Mouse (Mus musculus) limb, embryonic 10.5 days (tissue): ENCODE measurements around the gene Dnajb11. TPM values are rescaled to one million over a fixed set of nuclear protein-coding genes. Genes with fewer than 3 reads are reported as not detected.

Experiments used
- DNase-seq: peaks from one replicate; pipeline ENCODE4 v3.0.0-alpha.2; 2017; ENCODE audit warnings: low spot score
- H3K27ac ChIP-seq: fragments of 300-500 bp; sonication (generic); 2 replicates; pipeline ENCODE4 v1.5.1; 2016; ENCODE audit warnings: mild to moderate bottlenecking
- H3K27me3 ChIP-seq: fragments of 300-500 bp; sonication (generic); 2 replicates; pipeline ENCODE4 v1.6.1; 2016; ENCODE audit warnings: low read depth, mild to moderate bottlenecking; ENCODE audit not compliant: poor library complexity, severe bottlenecking
- H3K36me3 ChIP-seq: fragments of 300-500 bp; sonication (generic); 2 replicates; pipeline ENCODE4 v1.6.1; 2016; ENCODE audit warnings: mild to moderate bottlenecking, moderate library complexity
- H3K4me1 ChIP-seq: fragments of 300-500 bp; sonication (generic); 2 replicates; pipeline ENCODE4 v1.6.1; 2016
- H3K4me3 ChIP-seq: fragments of 300-500 bp; sonication (generic); 2 replicates; pipeline ENCODE4 v1.5.1; 2016; ENCODE audit warnings: mild to moderate bottlenecking, moderate library complexity
- H3K9me3 ChIP-seq: fragments of 300-500 bp; sonication (generic); replicated peaks from 2 replicates; pipeline ENCODE4 v1.6.1; 2016; ENCODE audit warnings: mild to moderate bottlenecking
- WGBS: fragments of 180-500 bp; shearing (Covaris S2); methylation state at CpG from one replicate; pipeline ENCODE4 v1.1.7; 2016; 5-methylcytosine and 5-hydroxymethylcytosine counted together
- polyA plus RNA-seq: library from polyadenylated mRNA; unstranded; fragments of >200 nt; fragmentation: Nextera tagmentation; extraction: Ambion mirVana; gene quantifications from 2 replicates; pipeline ENCODE4 v1.2.1, GENCODE M21; 2016

Dnajb11 gene
- polyA plus RNA-seq, 1 experiment from 2014 or later = 106 TPM

DNA sequence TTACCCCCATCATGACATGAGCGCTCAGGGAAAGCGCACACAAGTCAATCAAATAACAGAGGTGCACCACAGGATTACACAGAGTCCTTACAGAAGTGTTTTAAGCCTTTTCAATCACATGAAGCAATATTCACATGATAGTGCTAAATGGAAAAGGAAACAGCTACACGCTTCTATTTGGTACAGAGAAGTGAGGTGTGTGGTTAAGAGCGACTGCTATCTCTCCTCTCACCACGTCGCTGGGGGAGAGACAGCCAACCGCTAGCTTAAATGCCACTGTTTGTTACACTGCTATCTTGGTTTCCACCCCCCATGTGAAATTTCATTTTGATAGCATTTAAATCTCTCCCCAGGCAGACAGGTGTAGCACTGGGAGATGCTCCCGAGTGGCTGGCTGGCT, 32.1 kb downstream of the Dnajb11 start:
- Histone ChIP-seq H3K4me3 (no peak overlapping the region), H3K4me1 (peaks cover 6% of the 10 kb centered on the region), H3K27me3 (no peaks in the 10 kb centered on the region), H3K9me3 (no peaks in the 10 kb centered on the region), H3K36me3 (no peaks in the 10 kb centered on the region), H3K27ac (no peak overlapping the region)
- DNase-seq = no peak
- WGBS = 92% methylated on average over 8 of the region's 8 CpGs

DNA sequence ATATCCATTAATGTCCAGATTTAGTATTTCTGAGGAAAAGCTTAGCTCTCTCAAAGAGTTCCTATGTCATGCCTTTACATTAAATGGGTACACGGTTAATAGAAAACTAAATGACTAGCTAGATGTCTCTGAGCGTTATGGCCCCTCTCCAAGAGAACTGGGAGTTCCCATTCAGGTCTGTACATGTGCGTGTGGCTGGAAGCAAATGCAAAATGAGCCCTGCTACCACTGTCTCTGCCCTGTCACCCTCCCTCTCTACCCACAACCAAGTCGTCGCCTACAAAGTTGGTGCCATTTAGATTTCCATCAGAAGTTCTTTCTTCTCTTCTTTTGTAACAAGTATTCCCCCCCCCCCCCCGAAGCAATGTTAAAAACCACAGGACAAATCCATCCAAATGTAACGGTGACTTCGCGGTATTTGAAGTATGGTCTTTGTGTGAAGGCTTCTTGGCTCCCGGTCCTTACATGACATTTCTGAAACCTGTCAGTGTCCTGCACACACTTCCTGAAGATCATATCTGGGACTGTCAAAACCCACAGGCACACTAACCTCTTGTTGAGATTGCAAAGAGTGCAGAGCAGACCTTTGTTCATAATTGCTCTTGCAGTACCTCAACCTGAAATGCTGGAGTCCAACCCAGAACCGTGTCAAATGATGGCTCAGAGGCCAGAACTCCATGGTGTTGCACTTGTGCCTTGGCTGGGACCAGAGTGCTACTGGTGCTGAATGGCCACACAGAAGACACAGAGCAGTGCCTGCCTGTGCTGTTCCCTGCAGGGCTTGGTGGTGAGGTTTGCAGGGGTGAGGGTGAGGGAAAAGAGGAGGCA, 33.3 kb downstream of the Dnajb11 start, which contains the start of gene Ahsg:
TSS of gene Ahsg (plus strand) at position 595 of the 828 bp plus-strand sequence.
- Histone ChIP-seq H3K27me3 (no peaks in the 10 kb centered on the region), H3K4me1 (no peaks in the 10 kb centered on the region), H3K9me3 (no peaks in the 10 kb centered on the region), H3K36me3 (no peaks in the 10 kb centered on the region), H3K27ac (no peak within 1 kb of the TSS), H3K4me3 (no peak within 1 kb of the TSS)
- DNase-seq = no peak
- WGBS = 91% methylated on average over 11 of the region's 11 CpGs

DNA sequence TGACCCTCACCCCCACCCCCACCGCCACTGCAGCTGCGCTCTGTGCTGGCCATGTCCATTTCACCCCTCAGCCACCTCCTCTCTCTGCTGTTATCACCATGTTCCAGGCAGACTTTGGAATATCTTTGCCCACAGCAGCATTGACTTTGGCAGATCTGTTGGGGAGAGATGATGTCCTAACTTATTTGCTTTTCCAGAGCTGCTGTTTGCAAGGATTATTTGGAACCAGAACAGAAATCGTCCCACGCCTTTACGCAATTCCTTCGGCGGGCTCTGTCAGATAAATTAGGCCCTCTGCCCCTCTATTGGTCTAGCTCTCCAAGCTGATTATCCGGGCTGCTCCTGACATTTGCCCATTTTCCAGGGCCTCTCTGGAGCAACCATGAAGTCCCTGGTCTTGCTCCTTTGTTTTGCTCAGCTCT, 34.1 kb downstream of the Dnajb11 start:
- Histone ChIP-seq H3K9me3 (no peaks in the 10 kb centered on the region), H3K27me3 (no peaks in the 10 kb centered on the region), H3K36me3 (no peaks in the 10 kb centered on the region), H3K4me3 (no peak overlapping the region), H3K27ac (no peak overlapping the region), H3K4me1 (no peaks in the 10 kb centered on the region)
- WGBS = 89% methylated on average over 8 of the region's 8 CpGs
- no peak for DNase-seq

DNA sequence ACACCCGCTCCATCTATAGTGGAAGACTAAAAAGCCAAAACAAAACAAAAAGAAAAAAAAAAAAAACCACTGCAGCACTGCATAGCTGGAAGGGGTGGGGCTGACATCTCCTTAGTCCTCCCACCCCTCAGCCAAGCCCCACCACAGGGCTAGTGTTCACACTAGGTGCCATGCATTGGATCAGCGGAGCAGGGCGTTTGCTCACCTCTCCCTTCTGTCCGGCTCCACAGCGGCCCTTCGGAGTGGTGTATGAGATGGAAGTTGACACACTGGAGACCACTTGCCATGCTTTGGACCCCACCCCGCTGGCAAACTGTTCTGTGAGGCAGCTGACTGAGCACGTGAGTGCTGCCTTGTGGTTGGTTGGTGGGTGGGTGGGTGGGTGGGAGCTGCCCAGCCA, 36.5 kb downstream of the Dnajb11 start:
- Histone ChIP-seq H3K4me3 (no peak overlapping the region), H3K36me3 (no peaks in the 10 kb centered on the region), H3K4me1 (no peaks in the 10 kb centered on the region), H3K27me3 (no peaks in the 10 kb centered on the region), H3K9me3 (no peaks in the 10 kb centered on the region), H3K27ac (no peak overlapping the region)
- WGBS = 85% methylated on average over 7 of the region's 8 CpGs
- DNase-seq = no peak

DNA sequence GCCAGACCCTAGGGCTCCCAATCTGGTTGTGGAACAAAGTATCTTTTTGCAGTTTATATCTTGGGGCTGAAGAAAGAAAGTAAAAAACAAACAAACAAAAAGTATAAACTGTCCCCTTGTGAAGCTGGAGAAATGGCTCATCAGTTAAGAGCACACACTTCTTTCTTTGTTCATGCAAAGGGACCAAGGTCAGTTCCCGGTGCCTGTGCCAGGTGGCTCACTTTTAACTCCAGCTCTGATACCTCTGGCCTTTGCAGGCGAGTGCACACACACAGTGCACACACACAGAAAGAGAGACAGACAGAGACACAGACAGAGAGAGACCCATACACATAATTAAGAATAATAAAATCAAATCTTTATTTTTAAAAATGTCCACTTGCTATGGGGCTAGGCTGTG, 39.0 kb downstream of the Dnajb11 start:
- Histone ChIP-seq H3K4me1 (0 out of 2 replicates have a peak, but pooled peaks cover 3% of the 10 kb centered on the region), H3K36me3 (no peaks in the 10 kb centered on the region), H3K9me3 (no peaks in the 10 kb centered on the region)

DNA sequence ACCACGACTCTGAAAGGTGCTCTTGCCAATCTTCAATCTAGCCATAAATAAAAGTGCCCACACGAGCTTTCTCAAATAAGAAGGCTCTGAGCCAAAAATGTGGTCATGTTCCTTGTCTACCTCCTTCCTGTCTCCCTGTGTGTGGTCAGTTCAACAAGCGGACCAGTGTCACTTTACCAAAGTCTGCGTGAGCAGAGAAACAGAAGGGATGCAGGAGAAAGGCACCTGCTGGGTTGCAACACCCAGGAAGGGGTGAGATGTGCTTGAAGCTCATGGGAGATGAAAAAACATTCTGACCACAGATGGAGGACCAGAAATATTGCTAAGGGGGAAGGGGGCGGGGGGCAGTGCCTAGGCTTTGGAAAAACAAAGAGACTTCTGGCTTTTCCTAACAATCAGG, 41.7 kb downstream of the Dnajb11 start:
- 71% methylated on average over 5 of the region's 5 CpGs for WGBS
- Histone ChIP-seq H3K4me1 (0 out of 2 replicates have a peak, but pooled peaks cover 3% of the 10 kb centered on the region), H3K9me3 (no peaks in the 10 kb centered on the region), H3K36me3 (no peaks in the 10 kb centered on the region), H3K27ac (no peak overlapping the region), H3K27me3 (no peaks in the 10 kb centered on the region), H3K4me3 (no peak overlapping the region)
- DNase-seq = no peak

More for the DNA sequence above, 39.0 kb downstream of the Dnajb11 start:
- no peak overlapping the region for H3K27ac ChIP-seq
- no peaks in the 10 kb centered on the region for H3K27me3 ChIP-seq
- WGBS = 82% methylated on average over 2 of the region's 2 CpGs
- no peak for DNase-seq
- no peak overlapping the region for H3K4me3 ChIP-seq

DNA sequence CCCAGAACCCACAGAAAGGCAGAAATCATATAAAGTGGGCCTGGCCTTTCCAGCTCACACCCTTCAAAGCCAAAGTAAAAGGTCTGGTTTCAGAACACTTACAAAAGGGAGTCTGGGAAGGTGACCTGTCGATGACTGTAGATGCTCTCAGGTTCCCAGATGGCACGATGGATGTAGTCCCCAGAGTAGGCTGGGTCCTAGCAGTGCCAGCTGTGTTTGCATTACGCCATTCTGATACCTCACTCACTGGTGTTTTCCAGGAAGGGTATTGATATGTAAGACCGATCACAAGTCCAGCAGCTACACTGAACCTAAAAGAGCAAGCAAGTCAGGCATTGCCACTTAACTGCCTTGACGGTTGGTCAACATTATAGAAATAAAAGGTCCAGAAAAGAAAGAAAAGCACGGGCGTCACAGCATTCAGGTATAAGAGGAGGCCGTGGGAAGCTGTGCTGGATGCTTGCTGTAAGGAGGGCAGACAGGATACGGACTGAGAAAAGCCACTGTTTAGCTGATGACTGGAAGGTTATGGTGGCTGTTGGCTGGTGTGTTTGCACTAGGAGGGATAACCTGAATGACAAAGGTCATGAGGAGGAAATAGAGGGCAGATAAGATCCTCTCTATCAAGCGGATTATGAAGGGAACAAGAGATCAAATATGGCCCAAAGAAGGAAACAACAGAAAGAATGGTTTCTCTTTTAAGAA, 42.4 kb downstream of the Dnajb11 start:
- Histone ChIP-seq H3K27me3 (no peaks in the 10 kb centered on the region), H3K27ac (no peak overlapping the region), H3K9me3 (no peaks in the 10 kb centered on the region), H3K4me3 (no peak overlapping the region), H3K36me3 (no peaks in the 10 kb centered on the region), H3K4me1 (0 out of 2 replicates have a peak, but pooled peaks cover 3% of the 10 kb centered on the region)
- 89% methylated on average over 10 of the region's 10 CpGs for WGBS
- no peak for DNase-seq

DNA sequence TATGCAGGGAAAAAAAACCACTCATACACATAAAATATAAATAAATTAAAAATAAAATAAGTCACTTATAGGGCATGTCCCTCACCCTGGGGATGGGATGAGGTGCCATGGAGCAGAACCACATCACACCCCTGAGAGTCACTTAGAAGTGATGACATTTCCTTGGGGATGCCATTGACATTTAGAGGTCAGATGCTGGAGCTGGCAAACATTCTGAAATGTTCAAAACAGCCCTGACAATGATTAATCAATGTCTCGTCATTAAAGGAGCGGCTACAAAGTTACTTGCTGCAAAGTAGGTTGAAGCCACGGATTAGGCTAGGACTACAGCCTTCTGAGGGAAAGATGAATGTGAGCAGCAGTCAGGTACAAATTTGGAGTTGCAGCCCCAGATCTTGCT, 43.7 kb downstream of the Dnajb11 start:
- H3K36me3 ChIP-seq = no peaks in the 10 kb centered on the region
- no peak overlapping the region for H3K4me3 ChIP-seq
- no peak for DNase-seq
- H3K27ac ChIP-seq = no peak overlapping the region
- no peaks in the 10 kb centered on the region for H3K9me3 ChIP-seq
- 0 out of 2 replicates have a peak, but pooled peaks cover 3% of the 10 kb centered on the region for H3K4me1 ChIP-seq
- no peaks in the 10 kb centered on the region for H3K27me3 ChIP-seq
- 81% methylated on average over 3 of the region's 3 CpGs for WGBS

DNA sequence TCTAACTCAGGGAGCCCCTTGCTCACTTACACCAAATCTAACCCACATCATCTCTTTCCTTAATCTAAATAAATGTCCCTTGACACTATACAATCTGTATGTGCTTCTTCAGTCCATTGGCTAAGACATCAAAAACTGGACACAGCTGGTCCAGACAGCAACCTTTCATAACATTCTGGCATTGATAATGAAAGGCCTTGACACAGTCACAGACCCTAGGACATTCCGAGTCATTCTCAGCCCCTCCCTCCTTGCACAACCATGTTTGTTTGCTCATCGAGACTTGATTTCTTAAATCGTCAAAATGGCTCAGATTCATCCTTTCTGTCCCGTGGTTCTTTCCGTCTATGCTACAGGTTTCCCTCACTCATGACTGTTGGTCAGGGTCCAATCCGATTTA, 51.6 kb downstream of the Dnajb11 start:
- H3K4me1 ChIP-seq = no peaks in the 10 kb centered on the region
- no peaks in the 10 kb centered on the region for H3K36me3 ChIP-seq
- H3K27me3 ChIP-seq = no peaks in the 10 kb centered on the region
- H3K9me3 ChIP-seq = no peaks in the 10 kb centered on the region
- DNase-seq = no peak
- 93% methylated on average over 6 of the region's 6 CpGs for WGBS
- H3K27ac ChIP-seq = no peak overlapping the region
- H3K4me3 ChIP-seq = no peak overlapping the region

DNA sequence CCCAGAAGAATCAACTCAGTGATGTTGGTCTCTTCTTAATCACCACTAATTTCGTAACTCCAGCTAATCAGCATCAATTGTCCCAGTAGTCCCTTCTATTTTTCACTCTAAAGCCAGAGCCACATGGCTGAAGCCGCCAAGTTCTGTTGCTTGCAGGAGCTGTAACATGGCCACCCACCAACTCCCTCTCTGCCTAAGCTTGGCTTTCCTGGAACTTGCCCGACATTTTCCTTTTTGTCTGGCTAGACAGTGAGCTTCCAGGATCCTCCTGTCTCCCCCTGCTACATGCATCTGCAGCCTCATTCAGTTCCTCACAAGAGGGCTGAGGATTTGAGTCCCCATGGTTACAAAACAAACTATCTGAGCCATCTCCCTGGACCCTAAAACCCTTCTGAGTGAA, 54.3 kb downstream of the Dnajb11 start:
- no peak for DNase-seq
- Histone ChIP-seq H3K9me3 (no peaks in the 10 kb centered on the region), H3K27me3 (no peaks in the 10 kb centered on the region), H3K27ac (no peak overlapping the region), H3K4me3 (no peak overlapping the region), H3K36me3 (no peaks in the 10 kb centered on the region), H3K4me1 (no peaks in the 10 kb centered on the region)
- 86% methylated on average over 3 of the region's 3 CpGs for WGBS

DNA sequence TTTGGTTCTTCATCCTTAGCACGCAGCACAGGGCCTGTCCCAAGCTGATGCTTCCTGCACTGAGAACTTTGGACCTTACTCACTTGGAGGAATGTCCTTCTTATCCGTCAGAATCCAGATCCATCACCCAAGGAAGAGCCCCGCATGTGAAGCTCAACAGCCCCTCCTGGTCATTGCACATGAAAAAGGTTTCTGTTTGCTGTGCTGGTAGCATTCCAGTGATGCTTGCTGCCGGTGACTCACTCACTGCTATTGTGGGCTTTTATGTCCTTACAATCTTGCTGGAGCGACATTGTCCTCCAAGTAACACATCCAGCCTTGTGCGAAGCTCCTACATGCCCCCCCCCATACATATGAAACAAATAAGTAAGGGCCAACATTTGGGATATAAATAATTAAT, 55.2 kb downstream of the Dnajb11 start:
- no peaks in the 10 kb centered on the region for H3K36me3 ChIP-seq
- DNase-seq = no peak
- H3K27ac ChIP-seq = no peak overlapping the region
- H3K4me3 ChIP-seq = no peak overlapping the region
- 83% methylated on average over 6 of the region's 6 CpGs for WGBS
- H3K4me1 ChIP-seq = 0 out of 2 replicates have a peak, but pooled peaks cover 1% of the 10 kb centered on the region
- no peaks in the 10 kb centered on the region for H3K27me3 ChIP-seq
- no peaks in the 10 kb centered on the region for H3K9me3 ChIP-seq

DNA sequence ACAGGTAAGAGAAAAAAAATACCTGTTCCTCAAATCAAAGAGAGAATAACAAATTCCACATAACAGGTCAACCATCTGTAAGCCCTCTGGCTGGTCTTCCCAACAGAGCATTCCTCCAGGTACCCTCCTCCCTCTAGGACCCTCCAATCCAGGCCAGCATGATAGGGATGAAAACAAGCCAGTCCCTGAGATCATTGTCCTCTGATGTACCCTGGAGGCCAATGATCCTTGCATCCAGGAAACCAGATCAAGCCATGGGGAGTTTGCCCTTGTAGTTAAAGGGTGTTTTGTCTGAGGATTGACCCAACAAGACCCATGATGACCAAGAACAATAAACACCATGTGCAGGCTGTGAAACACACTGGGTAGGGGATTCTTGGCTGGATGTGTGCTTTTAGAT, 56.6 kb downstream of the Dnajb11 start:
- Histone ChIP-seq H3K4me3 (no peak overlapping the region), H3K36me3 (no peaks in the 10 kb centered on the region), H3K4me1 (peaks cover 12% of the 10 kb centered on the region), H3K9me3 (no peaks in the 10 kb centered on the region), H3K27ac (no peak overlapping the region), H3K27me3 (no peaks in the 10 kb centered on the region)
- DNase-seq = no peak

DNA sequence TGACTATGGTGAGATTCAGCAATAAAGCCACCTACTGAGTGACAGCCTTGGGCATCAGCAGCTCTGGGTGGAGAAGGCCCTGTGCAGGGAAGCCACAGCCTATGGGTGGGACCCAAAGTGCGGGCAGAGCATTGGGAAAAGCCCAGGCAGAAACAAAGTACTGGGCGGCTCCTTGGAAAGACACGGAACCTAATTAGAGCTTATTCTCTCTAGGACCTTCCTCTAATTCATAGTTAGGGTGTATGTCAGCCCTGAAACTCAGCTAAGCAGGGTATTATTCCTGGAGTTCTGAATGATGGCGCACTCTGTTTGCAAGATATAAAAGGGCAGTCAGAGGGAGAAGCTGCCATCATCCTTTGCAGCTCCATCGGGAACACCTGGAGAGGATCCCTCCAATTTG, 60.4 kb downstream of the Dnajb11 start, which contains the start of gene Fetub:
TSS of gene Fetub (plus strand) at position 301 of the 400 bp plus-strand sequence.
- 91% methylated on average over 5 of the region's 5 CpGs for WGBS
- H3K4me3 ChIP-seq = no peak within 1 kb of the TSS
- H3K4me1 ChIP-seq = peaks cover 18% of the 10 kb centered on the region
- no peak within 1 kb of the TSS for H3K27ac ChIP-seq
- H3K36me3 ChIP-seq = no peaks in the 10 kb centered on the region
- no peak for DNase-seq
- H3K27me3 ChIP-seq = no peaks in the 10 kb centered on the region
- H3K9me3 ChIP-seq = no peaks in the 10 kb centered on the region
